Mouse (Mus musculus): ENCODE results near the gene Rxfp4. TPM values are rescaled to one million over a fixed set of nuclear protein-coding genes. Genes with fewer than 3 reads are reported as not detected.

Gene Rxfp4
- polyA plus RNA-seq, 1 experiment from 2014 or later = not detected

DNA sequence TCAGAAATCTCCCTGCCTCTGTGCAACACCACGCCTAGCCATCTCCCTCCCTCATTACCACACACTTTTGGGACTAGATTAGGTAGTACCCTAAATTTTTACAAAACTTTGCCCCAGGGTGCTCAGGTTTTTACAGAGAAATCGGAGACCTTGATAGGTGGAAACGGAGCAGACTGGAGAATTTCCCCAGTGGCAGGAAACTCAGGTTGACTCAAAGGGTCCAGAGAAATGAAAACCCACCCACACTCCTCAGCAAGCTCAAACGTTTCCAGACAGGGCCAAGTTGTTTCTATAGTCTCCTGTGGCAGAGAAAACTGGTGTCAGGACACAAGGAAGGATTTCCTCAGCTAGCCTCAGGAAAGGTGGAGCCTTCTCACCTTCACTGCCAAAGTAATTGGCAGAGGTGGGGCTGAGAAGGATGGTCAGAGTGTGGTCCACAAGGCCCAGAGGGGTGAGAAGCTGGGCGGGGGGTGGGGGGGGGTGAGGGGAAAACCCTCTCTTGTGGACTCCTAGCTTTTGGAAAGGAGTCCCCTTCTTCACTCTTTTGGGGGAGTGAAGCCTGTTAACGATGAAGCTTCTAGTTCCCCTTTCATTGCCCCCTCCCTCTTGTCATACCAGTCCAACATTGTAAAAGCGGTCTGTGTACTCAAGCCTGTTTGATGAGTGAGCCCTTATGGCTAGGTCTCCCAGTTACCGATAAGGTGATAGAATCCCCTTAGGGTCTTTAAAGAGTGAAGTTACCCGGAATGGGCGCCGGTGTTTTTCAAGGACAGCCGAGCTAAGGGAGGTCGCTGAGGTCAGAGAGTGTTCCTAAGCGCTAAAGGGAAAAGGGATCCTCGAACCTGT lies 32.6 kb downstream of the Rxfp4 start:
- Histone ChIP-seq H3K4me2 (peak overlapping the region; percentile 99), H3K9ac (peak overlapping the region; percentile 70), H3K27ac (replicated peaks) (peak overlapping the region; percentile 80; the same call in 1 of the 2 replicates), H3K9me3 (replicated peaks) (no peaks in the 10 kb centered on the region), H3K36me3 (replicated peaks) (0 out of 2 replicates have a peak, but pooled peaks cover 3% of the 10 kb centered on the region), H3K4me3 (replicated peaks) (peak overlapping the region; percentile 73), H3K27me3 (0 out of 2 replicates have a peak, but pooled peaks cover 8% of the 10 kb centered on the region), H3K4me1 (replicated peaks) (peaks cover 91% of the 10 kb centered on the region)
- no peak for ATAC-seq (ENCODE audit: insufficient read depth)
- 10% methylated on average over 15 of the region's 15 CpGs for WGBS (ENCODE audit: insufficient replicate concordance)

DNA sequence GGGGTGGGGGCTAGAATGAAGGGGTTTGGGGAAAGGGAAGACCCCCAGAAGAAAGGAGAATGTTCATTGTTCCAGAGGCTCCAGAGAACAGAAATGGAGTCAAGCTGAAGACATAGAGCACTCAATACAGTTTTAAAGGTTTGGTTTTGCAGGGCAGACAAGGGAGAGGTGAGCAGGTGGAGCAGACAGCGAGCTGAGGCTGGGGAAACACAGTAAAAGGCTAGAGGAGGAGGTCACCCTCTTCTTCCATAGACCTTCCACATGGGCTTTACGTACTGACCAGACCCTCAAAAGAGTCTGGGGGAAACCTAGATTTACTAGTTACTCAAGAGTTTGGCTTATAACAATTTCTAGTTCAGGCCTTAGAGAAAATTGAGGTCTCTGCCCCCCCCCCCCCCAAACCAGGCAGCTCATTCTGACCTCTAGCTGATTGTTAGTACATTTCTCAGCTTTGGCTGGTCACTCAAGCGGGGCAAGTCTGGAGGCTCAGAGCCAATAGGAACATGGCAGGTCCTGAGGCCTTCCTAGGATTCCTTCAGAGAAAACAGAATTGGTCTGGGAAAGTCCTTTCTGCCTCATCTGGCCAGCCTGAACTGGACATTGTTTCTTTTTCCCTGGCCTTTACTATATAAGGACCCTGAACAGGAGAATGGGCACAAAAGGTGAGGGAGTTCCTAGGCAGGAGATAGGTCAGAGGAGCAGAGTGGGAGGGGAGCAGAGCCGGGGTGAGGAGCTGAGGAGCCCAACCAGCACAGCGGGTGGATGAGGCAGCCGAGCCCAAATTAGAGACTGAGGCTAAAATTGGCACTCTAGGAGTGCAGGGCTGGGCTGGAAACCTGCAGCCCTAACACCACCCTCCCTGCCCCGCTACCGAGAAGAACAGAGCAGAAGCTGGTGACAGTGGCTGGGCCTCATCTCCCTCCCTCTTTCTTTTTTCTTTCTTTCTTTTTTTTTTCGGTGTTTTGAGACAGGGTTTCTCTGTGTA lies 33.5 kb downstream of the Rxfp4 start:
- 0 out of 2 replicates have a peak, but pooled peaks cover 3% of the 10 kb centered on the region for H3K36me3 ChIP-seq (replicated peaks)
- WGBS (ENCODE audit: insufficient replicate concordance) = 32% methylated on average over 9 of the region's 9 CpGs
- H3K4me2 ChIP-seq = no peak overlapping the region; the same call in 1 of the 2 replicates
- H3K4me3 ChIP-seq (replicated peaks) = no peak overlapping the region
- H3K9ac ChIP-seq = no peak overlapping the region
- H3K27ac ChIP-seq (replicated peaks) = no peak overlapping the region
- peaks cover 82% of the 10 kb centered on the region for H3K4me1 ChIP-seq (replicated peaks)
- 0 out of 2 replicates have a peak, but pooled peaks cover 8% of the 10 kb centered on the region for H3K27me3 ChIP-seq
- no peak for ATAC-seq (ENCODE audit: insufficient read depth)
- no peaks in the 10 kb centered on the region for H3K9me3 ChIP-seq (replicated peaks)

DNA sequence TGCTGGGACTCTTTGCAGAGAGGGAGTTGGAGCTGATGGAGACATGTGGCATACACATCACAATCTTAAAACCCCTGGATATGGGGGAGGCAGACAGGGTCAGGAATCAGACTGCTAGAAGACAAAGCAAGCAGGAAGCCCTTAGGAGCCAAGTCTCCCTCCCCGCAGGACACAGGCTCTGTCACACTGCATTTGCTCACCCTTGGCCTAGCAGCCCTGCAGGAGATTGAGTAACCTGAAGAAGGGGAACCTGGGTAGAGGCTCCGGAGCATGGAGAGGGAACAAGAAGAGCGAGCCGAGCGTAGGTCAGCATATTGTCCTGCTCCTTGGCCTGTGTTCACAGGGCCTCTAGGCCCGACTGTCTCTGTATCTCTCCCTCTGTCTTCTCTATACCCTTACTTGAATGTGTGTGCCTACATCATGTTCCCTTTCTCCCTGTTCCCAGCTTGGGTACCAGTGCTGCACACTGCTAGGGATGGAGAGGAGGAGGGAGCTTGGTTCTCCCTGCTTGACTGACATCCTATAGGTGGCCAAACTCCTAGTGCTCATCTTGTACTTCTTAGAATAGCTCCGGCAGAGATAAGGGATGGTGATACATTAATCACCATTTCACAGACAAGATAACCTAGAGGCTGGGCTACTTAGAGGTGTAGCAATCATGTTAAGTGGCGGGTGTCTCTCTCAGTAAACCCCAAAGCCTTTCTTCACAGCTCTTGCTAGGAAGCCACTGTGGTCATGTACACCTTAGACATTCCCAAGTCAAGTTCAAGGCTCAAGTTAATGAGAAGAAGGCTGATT lies 34.7 kb downstream of the Rxfp4 start:
- peak; percentile 11; the same call in 1 of the 2 replicates for ATAC-seq (ENCODE audit: insufficient read depth)
- 50% methylated on average over 8 of the region's 8 CpGs for WGBS (ENCODE audit: insufficient replicate concordance)
- Histone ChIP-seq H3K9ac (no peak overlapping the region), H3K27ac (replicated peaks) (peak overlapping the region; percentile 19; the same call in 1 of the 2 replicates), H3K4me3 (replicated peaks) (no peak overlapping the region), H3K9me3 (replicated peaks) (no peaks in the 10 kb centered on the region), H3K4me2 (no peak overlapping the region), H3K27me3 (0 out of 2 replicates have a peak, but pooled peaks cover 8% of the 10 kb centered on the region), H3K4me1 (replicated peaks) (peaks cover 71% of the 10 kb centered on the region), H3K36me3 (replicated peaks) (no peaks in the 10 kb centered on the region)

DNA sequence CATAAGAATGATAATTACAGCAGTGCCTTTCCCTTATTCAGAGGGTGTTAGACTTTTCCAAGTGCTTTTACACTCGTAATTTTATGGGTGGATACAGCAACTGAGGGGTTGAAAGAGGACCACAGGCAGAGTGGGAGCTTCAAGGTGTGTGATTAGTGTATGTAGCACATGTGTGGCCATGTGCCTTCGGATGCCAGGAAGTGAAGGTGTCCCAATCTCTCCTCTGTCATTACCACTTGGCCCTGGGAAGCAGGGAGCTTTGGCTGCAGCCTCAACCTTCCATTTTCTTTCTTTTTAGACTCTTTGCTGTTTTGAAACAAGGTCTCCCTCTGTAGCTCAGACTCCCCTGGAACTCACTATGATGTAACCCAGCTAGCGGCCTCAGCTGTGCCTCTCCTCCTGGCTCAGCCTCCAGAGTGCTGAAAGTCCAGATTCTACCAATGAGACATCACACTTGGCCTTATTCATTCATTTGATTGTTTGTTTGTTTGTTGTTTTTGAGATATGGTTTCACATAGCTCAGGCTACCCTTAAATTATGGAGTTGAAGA lies 35.9 kb downstream of the Rxfp4 start:
- peaks cover 8% of the 10 kb centered on the region; the same call in 1 of the 2 replicates for H3K27me3 ChIP-seq
- no peak overlapping the region for H3K9ac ChIP-seq
- H3K4me1 ChIP-seq (replicated peaks) = peaks cover 59% of the 10 kb centered on the region
- 60% methylated on average over 3 of the region's 3 CpGs for WGBS (ENCODE audit: insufficient replicate concordance)
- no peak overlapping the region for H3K27ac ChIP-seq (replicated peaks)
- H3K4me3 ChIP-seq (replicated peaks) = no peak overlapping the region
- H3K9me3 ChIP-seq (replicated peaks) = no peaks in the 10 kb centered on the region
- no peak for ATAC-seq (ENCODE audit: insufficient read depth)
- H3K4me2 ChIP-seq = no peak overlapping the region
- no peaks in the 10 kb centered on the region for H3K36me3 ChIP-seq (replicated peaks)

DNA sequence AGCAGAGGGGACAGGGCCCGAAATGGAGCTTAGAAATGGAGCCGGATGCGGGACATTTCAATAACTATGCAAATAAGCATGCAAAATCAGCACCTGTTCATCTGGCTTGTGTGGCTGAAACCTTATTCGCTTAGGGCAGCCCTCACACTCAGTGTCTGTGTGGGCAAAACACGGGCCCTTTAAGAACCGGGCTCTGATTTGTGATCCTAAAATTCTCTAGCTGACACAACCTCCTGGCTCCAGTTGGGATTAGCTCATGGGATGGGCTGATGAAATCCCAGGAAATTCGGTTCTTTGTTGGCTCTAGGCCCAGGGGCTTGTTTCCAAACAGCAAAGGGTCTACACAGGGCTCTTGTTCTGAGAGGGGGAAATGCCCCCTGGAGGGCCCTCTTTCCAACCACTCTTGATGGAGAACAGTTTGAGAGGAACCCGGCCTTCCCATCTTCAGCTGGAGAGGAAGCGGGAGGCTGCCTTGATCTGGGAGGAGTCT lies 37.0 kb downstream of the Rxfp4 start:
- no peak overlapping the region for H3K9ac ChIP-seq
- H3K27me3 ChIP-seq = peaks cover 7% of the 10 kb centered on the region; the same call in 1 of the 2 replicates
- 59% methylated on average over 9 of the region's 9 CpGs for WGBS (ENCODE audit: insufficient replicate concordance)
- peaks cover 48% of the 10 kb centered on the region for H3K4me1 ChIP-seq (replicated peaks)
- H3K4me3 ChIP-seq (replicated peaks) = no peak overlapping the region
- no peak for ATAC-seq (ENCODE audit: insufficient read depth)
- no peak overlapping the region for H3K27ac ChIP-seq (replicated peaks)
- H3K4me2 ChIP-seq = no peak overlapping the region
- H3K36me3 ChIP-seq (replicated peaks) = no peaks in the 10 kb centered on the region
- no peaks in the 10 kb centered on the region for H3K9me3 ChIP-seq (replicated peaks)

DNA sequence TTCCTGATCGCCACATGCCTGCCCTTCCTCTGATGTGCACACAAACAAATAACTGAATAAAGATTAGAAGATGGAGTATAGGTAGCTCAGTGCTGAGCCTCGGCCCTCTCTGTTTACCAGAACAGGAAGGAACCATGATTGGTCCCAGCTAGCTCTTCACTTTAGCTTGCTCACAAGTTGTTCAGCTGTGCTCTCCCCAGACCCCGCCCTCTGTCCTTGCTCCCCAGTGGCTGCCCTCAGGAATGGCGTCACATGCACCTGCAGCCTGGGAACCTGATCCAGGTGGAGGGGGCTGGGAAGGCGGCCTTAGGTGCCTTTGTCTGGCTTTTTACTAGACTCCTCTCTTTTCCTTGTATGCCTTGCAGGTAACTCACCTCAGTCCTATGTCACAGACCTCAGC lies 37.8 kb downstream of the Rxfp4 start:
- Histone ChIP-seq H3K4me3 (replicated peaks) (no peak overlapping the region), H3K27me3 (no peaks in the 10 kb centered on the region; the same call in 1 of the 2 replicates), H3K9me3 (replicated peaks) (no peaks in the 10 kb centered on the region), H3K4me2 (no peak overlapping the region), H3K9ac (no peak overlapping the region), H3K4me1 (replicated peaks) (peaks cover 40% of the 10 kb centered on the region), H3K36me3 (replicated peaks) (no peaks in the 10 kb centered on the region), H3K27ac (replicated peaks) (no peak overlapping the region)
- ATAC-seq (ENCODE audit: insufficient read depth) = no peak
- 58% methylated on average over 5 of the region's 5 CpGs for WGBS (ENCODE audit: insufficient replicate concordance)

DNA sequence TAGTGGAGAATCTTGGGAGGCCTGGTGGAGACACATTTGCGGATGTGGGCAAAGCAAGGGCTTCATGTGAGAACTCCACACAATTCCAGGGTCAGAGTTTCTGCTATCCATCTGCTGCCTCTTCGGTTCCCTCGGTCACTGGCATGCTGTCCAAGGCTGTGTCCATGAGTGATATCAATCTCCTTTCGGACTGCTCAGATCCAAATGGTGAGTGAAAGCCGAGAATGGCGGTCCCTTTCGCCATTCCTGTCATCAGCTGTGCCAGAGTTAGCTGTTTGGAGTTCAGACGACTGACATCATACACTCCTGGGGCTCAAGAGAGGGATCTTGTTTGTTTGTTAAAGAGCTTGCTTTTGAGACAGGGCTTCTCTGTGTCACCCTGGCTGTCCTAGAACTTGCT lies 38.5 kb downstream of the Rxfp4 start:
- Histone ChIP-seq H3K9ac (no peak overlapping the region), H3K9me3 (replicated peaks) (no peaks in the 10 kb centered on the region), H3K27me3 (no peaks in the 10 kb centered on the region; the same call in 1 of the 2 replicates), H3K4me1 (replicated peaks) (peaks cover 33% of the 10 kb centered on the region), H3K36me3 (replicated peaks) (no peaks in the 10 kb centered on the region), H3K4me2 (no peak overlapping the region), H3K27ac (replicated peaks) (no peak overlapping the region), H3K4me3 (replicated peaks) (no peak overlapping the region)
- ATAC-seq (ENCODE audit: insufficient read depth) = no peak
- WGBS (ENCODE audit: insufficient replicate concordance) = 71% methylated on average over 8 of the region's 8 CpGs

DNA sequence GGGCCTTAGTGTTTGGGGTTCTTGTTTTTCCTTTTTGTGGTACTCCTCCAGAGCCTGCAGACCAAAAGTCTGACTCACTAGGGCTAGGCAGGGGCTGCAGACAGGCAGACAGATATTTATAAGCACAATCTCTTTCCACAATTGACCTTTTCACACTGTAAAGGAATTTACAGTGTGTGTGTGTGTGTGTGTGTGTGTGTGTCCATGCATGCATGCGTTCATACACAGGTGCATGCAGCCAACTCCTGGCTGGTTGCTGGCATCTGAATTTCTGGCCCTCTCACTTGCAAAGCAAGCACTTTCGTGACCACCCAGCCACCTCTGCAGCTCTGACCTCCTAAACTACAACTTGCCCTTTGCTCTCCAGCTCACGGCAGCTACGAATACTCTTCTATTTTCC lies 43.9 kb downstream of the Rxfp4 start:
- ATAC-seq (ENCODE audit: insufficient read depth) = no peak
- Histone ChIP-seq H3K4me1 (replicated peaks) (peaks cover 21% of the 10 kb centered on the region), H3K9ac (no peak overlapping the region; the same call in 1 of the 2 replicates), H3K9me3 (replicated peaks) (no peaks in the 10 kb centered on the region), H3K36me3 (replicated peaks) (no peaks in the 10 kb centered on the region), H3K27ac (replicated peaks) (no peak overlapping the region), H3K27me3 (no peaks in the 10 kb centered on the region; the same call in 1 of the 2 replicates), H3K4me3 (replicated peaks) (no peak overlapping the region), H3K4me2 (no peak overlapping the region)
- WGBS (ENCODE audit: insufficient replicate concordance) = 60% methylated on average over 4 of the region's 4 CpGs

DNA sequence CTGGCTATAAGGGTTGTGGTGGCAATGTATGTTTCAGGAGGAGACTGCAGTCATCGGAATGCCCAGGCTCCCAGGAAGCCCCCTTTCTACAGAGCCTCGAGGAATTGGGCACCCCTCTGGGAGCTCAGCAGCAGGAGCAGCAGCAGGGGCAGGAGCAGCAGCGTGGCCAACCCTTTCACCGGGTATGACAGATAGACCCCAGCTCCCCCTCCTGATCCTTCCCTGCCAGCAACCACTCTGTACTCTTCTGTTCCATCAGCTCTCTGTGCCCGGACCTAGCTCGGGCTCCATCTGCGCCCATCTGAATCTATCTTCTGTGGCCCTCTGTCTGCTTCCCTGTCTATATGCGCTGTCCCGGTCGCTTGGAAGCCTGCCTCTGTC lies 45.2 kb downstream of the Rxfp4 start:
- Histone ChIP-seq H3K36me3 (replicated peaks) (no peaks in the 10 kb centered on the region), H3K27ac (replicated peaks) (no peak overlapping the region), H3K27me3 (no peaks in the 10 kb centered on the region), H3K4me3 (replicated peaks) (peak overlapping the region; percentile 14), H3K4me1 (replicated peaks) (peaks cover 28% of the 10 kb centered on the region), H3K9me3 (replicated peaks) (no peaks in the 10 kb centered on the region), H3K9ac (no peak overlapping the region), H3K4me2 (peak overlapping the region; percentile 53)
- WGBS (ENCODE audit: insufficient replicate concordance) = 18% methylated on average over 10 of the region's 10 CpGs
- ATAC-seq (ENCODE audit: insufficient read depth) = 0 out of 2 replicates have a peak, but pooled peaks have one; percentile 8
